Mouse (Mus musculus): ENCODE data around the gene Sec14l1. TPM values are rescaled to one million over a fixed set of nuclear protein-coding genes. Genes with fewer than 3 reads are reported as not detected.

Gene Sec14l1
- total and polyA plus RNA-seq, 2 experiments from 2014 or later, result 38.0 to 71.6 TPM

DNA sequence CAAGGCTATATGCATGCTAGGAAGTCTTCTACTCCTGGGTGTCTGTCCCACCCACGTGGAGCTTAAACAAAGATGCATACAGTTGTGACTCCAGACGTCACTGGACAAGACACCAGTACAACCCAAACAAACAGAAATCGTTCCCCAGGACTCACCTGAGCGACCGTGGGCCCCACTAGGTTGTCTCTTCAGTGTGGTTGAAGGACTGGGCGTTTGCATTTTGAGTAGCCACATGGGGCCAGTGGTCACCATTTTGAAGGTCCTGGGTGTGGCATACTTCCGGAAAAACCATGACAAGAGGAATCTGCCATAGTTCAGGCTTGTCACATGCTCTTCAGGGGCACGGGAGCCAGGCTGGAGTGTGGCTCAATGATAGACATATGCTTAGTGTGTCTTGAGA is 37.1 kb upstream of the Sec14l1 start:
- Histone ChIP-seq H3K27me3 (ENCODE audit: control insufficient read depth, insufficient read depth, low read length) (no peaks in the 10 kb centered on the region), H3K4me1 (ENCODE audit: control insufficient read depth, insufficient read depth) (peaks cover 32% of the 10 kb centered on the region), H3K36me3 (replicated peaks; ENCODE audit: control insufficient read depth, insufficient read depth, low read length) (peaks cover 28% of the 10 kb centered on the region), H3K9ac (replicated peaks; ENCODE audit: low read depth, low read length) (0 out of 2 replicates have a peak overlapping the region, but pooled peaks have one; percentile 79), H3K27ac (ENCODE audit: low read depth) (no peak overlapping the region), H3K4me3 (ENCODE audit: low read depth, low read length) (no peak overlapping the region), H3K9me3 (replicated peaks; ENCODE audit: control insufficient read depth, low read length) (no peaks in the 10 kb centered on the region), H3K4me2 (ENCODE audit: low read depth, low read length) (peak overlapping the region; percentile 68; the same call in 1 of the 2 replicates)
- WGBS, result 81% methylated on average over 8 of the region's 8 CpGs
- DNase-seq (ENCODE audit: low spot score) (no peak), ATAC-seq (ENCODE audit: insufficient read depth, low read depth) (no peak)
- TF ChIP-seq CTCF (IDR thresholded peaks at IDR 0.05; ENCODE audit: low read depth), result no peak

DNA sequence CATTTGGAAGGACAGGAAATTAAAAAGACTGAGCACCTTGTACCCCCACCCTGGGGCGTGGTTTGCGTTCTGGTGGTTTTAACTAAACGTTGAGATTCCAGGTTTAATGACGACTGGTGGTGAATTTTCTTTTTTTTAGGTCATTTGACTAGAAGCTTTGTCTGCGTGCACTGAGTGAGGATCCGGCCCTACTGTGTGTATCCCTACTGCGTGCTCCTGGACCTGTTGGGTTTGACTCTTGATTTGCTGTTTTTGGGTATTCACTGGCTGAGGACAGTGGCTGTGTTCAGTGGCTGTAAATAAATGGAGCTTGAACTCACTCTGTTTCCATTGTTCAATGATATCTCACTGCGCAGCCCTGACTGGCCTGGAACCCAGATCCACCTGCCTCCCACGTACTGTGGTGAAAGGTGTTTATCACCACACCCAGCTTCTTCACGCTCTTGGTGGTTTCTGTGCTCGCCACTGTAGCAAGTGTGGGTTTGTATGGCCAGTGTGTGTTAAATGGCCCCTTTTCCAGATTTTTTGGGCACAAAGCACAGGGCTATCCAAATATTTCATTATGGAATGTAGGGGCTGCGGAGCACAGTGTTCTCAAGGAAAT is 36.2 kb upstream of the Sec14l1 start:
- TF ChIP-seq CTCF (IDR thresholded peaks at IDR 0.05; ENCODE audit: low read depth) (no peak), EP300 (IDR thresholded peaks at IDR 0.05; ENCODE audit: low read depth) (no peak)
- no peak overlapping the region for H3K4me3 ChIP-seq (ENCODE audit: low read depth, low read length)
- DNase-seq (ENCODE audit: low spot score) (no peak), ATAC-seq (ENCODE audit: insufficient read depth, low read depth) (no peak)
- no peaks in the 10 kb centered on the region for H3K27me3 ChIP-seq (ENCODE audit: control insufficient read depth, insufficient read depth, low read length)
- no peaks in the 10 kb centered on the region for H3K9me3 ChIP-seq (replicated peaks; ENCODE audit: control insufficient read depth, low read length)
- H3K4me1 ChIP-seq (ENCODE audit: control insufficient read depth, insufficient read depth), result peaks cover 40% of the 10 kb centered on the region
- no peak overlapping the region for H3K9ac ChIP-seq (replicated peaks; ENCODE audit: low read depth, low read length)
- peaks cover 28% of the 10 kb centered on the region for H3K36me3 ChIP-seq (replicated peaks; ENCODE audit: control insufficient read depth, insufficient read depth, low read length)
- no peak overlapping the region for H3K4me2 ChIP-seq (ENCODE audit: low read depth, low read length)
- no peak overlapping the region for H3K27ac ChIP-seq (ENCODE audit: low read depth)
- WGBS, result 90% methylated on average over 12 of the region's 12 CpGs

DNA sequence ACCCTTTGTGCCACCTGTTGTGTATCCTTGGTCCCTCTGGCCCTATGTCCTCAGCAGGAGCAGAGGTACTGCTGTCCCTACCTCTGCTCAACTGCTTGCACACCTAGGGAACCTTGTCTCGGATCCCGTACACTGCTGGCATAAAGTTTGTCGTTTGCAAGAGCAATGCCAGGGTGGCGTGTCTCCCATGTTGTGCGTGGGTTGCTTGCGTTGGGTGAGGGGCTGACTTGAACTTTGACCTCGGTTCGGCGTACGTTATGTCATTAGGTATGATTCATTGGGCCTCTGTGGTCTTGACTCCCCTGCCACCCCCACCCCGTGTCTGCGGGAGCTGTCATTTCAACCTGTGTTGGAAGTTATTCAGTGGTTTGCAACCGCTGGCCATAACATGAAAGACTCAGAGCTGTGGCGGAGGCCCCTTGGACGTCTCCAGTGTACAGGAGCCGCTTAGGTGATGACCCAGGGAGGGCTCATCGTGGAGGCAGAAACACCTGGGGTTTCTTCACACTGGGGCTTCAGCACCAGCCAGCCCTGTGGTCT is 35.2 kb upstream of the Sec14l1 start:
- ATAC-seq (ENCODE audit: insufficient read depth, low read depth) (no peak), DNase-seq (ENCODE audit: low spot score) (no peak)
- Histone ChIP-seq H3K27ac (ENCODE audit: low read depth) (no peak overlapping the region), H3K36me3 (replicated peaks; ENCODE audit: control insufficient read depth, insufficient read depth, low read length) (peaks cover 28% of the 10 kb centered on the region), H3K9me3 (replicated peaks; ENCODE audit: control insufficient read depth, low read length) (no peaks in the 10 kb centered on the region), H3K4me1 (ENCODE audit: control insufficient read depth, insufficient read depth) (peaks cover 40% of the 10 kb centered on the region), H3K4me3 (ENCODE audit: low read depth, low read length) (no peak overlapping the region), H3K4me2 (ENCODE audit: low read depth, low read length) (no peak overlapping the region), H3K9ac (replicated peaks; ENCODE audit: low read depth, low read length) (no peak overlapping the region), H3K27me3 (ENCODE audit: control insufficient read depth, insufficient read depth, low read length) (no peaks in the 10 kb centered on the region)
- WGBS, result 86% methylated on average over 17 of the region's 17 CpGs
- TF ChIP-seq CTCF (IDR thresholded peaks at IDR 0.05; ENCODE audit: low read depth), result no peak
- no peak for TF ChIP-seq EP300 (IDR thresholded peaks at IDR 0.05; ENCODE audit: low read depth)

DNA sequence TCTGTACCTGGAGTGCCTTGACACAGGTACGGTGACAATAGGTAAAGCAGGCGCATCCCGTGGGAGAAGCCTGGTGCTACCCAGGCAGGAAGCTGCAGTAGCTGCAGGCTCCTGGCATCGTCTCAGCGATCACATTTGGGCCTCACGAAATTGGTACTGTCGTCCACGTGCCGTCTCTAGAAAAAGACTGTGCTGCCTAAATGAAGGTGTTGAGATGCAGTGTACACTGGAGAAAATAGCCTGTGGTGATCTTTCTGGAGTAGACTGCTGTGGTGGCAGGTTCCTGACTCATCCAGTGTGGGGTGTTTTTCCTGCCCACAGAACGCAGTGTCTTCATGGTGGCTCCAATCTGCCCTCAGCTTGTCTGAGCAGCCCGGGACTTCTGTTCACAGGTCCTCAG is 34.8 kb upstream of the Sec14l1 start:
- H3K27me3 ChIP-seq (ENCODE audit: control insufficient read depth, insufficient read depth, low read length), result no peaks in the 10 kb centered on the region
- DNase-seq (ENCODE audit: low spot score), result no peak
- ATAC-seq (ENCODE audit: insufficient read depth, low read depth), result no peak
- H3K4me3 ChIP-seq (ENCODE audit: low read depth, low read length), result no peak overlapping the region
- no peak for TF ChIP-seq EP300 (IDR thresholded peaks at IDR 0.05; ENCODE audit: low read depth)
- TF ChIP-seq CTCF (IDR thresholded peaks at IDR 0.05; ENCODE audit: low read depth), result no peak
- no peaks in the 10 kb centered on the region for H3K9me3 ChIP-seq (replicated peaks; ENCODE audit: control insufficient read depth, low read length)
- H3K36me3 ChIP-seq (replicated peaks; ENCODE audit: control insufficient read depth, insufficient read depth, low read length), result peaks cover 28% of the 10 kb centered on the region
- 82% methylated on average over 11 of the region's 11 CpGs for WGBS
- H3K27ac ChIP-seq (ENCODE audit: low read depth), result no peak overlapping the region
- H3K4me1 ChIP-seq (ENCODE audit: control insufficient read depth, insufficient read depth), result peaks cover 40% of the 10 kb centered on the region
- H3K4me2 ChIP-seq (ENCODE audit: low read depth, low read length), result no peak overlapping the region
- H3K9ac ChIP-seq (replicated peaks; ENCODE audit: low read depth, low read length), result no peak overlapping the region

DNA sequence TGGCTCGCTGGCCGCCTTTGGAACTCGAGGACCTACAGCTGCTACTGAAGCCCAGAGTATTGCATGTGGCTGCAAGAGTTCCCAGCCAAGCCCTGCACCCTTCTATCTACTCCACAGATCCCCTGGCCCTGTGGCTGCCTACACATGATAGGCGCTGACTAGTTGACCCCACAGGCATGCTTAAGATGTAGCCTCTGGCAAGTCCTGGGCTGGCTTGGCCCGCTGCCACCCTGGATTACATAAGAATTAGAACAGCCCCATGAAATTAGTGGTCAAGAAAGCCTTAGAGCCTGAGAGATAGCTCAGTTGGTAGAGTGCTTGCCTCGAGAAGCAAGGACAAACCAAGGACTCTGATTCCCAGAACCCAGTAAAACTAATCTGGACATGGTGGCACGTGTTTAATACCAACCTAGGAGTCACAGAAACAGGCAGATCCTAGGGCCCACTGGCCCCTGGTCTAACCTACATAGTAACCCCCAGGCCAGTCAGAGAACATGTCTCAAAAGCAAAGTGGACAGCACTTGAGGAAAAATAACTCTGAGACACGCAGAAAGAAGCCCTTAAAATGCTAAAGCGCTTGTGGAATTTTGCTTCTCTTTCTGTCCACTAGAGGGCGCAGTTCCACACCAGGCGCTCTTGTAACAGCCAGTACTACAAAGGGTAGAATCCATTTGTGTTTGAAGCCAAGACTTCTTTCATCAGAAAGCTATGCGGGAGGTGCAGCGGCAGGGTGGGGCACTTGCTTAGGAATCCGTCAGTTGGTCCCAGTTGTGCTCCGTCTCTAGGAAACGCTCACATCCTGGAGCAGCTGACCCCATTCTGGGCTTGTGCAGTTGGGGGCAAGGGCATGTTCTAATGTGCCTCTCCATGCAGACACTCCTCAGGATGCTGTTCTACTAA is 33.6 kb upstream of the Sec14l1 start:
- H3K4me3 ChIP-seq (ENCODE audit: low read depth, low read length), result no peak overlapping the region
- ATAC-seq (ENCODE audit: insufficient read depth, low read depth), result peak; percentile 83

More for the DNA sequence above, 33.6 kb upstream of the Sec14l1 start:
- no peak overlapping the region for H3K4me2 ChIP-seq (ENCODE audit: low read depth, low read length)
- H3K36me3 ChIP-seq (replicated peaks; ENCODE audit: control insufficient read depth, insufficient read depth, low read length), result peaks cover 28% of the 10 kb centered on the region
- H3K9ac ChIP-seq (replicated peaks; ENCODE audit: low read depth, low read length), result no peak overlapping the region
- peak; percentile 97 for DNase-seq (ENCODE audit: low spot score)
- TF ChIP-seq CTCF (IDR thresholded peaks at IDR 0.05; ENCODE audit: low read depth) (peak; percentile 96), EP300 (IDR thresholded peaks at IDR 0.05; ENCODE audit: low read depth) (0 out of 2 replicates have a peak, but pooled peaks have one; percentile 22)
- peaks cover 38% of the 10 kb centered on the region for H3K4me1 ChIP-seq (ENCODE audit: control insufficient read depth, insufficient read depth)
- no peaks in the 10 kb centered on the region for H3K27me3 ChIP-seq (ENCODE audit: control insufficient read depth, insufficient read depth, low read length)
- H3K27ac ChIP-seq (ENCODE audit: low read depth), result peak overlapping the region; percentile 78
- WGBS, result 17% methylated on average over 16 of the region's 16 CpGs
- H3K9me3 ChIP-seq (replicated peaks; ENCODE audit: control insufficient read depth, low read length), result no peaks in the 10 kb centered on the region
